Mouse (Mus musculus): ENCODE results near the gene Gm42906. TPM values are rescaled to one million over a fixed set of nuclear protein-coding genes. Genes with fewer than 3 reads are reported as not detected.

Gm42906 gene
- total RNA-seq, 2 experiments from 2014 or later = 1.6 TPM; not detected in 1

GRCm38 (mm10) chr5:151061942-151062341, 366.0 kb downstream of the Gm42906 start:
- no peak for DNase-seq (ENCODE audit: low spot score in 2 of 2)
- intact Hi-C loops (cut with DNase I) = loop anchor here (5.0 kb wide), 1 partner anchor 40 kb away; no protein-coding TSS in a partner anchor

GRCm38 (mm10) chr5:151060476-151060875, 367.5 kb downstream of the Gm42906 start:
- no peak for DNase-seq (ENCODE audit: low spot score in 2 of 2)
- intact Hi-C loops (cut with DNase I) = loop anchor here (5.0 kb wide), 1 partner anchor 38 kb away; no protein-coding TSS in a partner anchor

- intact Hi-C loops (cut with DNase I) = loop anchor here (5.0 to 10.0 kb wide), 3 partner anchors 37 to 385 kb away; partner anchors contain the start of gene Pds5b
- DNase-seq (ENCODE audit: low spot score in 2 of 2) = peak in 1 of 2 experiments; percentile 50
Observed at GRCm38 (mm10) chr5:151059772-151060171, 368.2 kb downstream of the Gm42906 start.

GRCm38 (mm10) chr5:151059352-151059751, 368.6 kb downstream of the Gm42906 start:
- DNase-seq (ENCODE audit: low spot score in 2 of 2) = no peak

GRCm38 (mm10) chr5:151057716-151058115, 370.2 kb downstream of the Gm42906 start:
- DNase-seq (ENCODE audit: low spot score in 2 of 2) = no peak
- intact Hi-C loops (cut with DNase I) = loop anchor here (5.0 to 10.0 kb wide), 2 partner anchors 80 to 383 kb away; partner anchors contain the start of gene Pds5b

More at GRCm38 (mm10) chr5:151059352-151059751, 368.6 kb downstream of the Gm42906 start:
- intact Hi-C loops (cut with DNase I) = loop anchor here (5.0 to 10.0 kb wide), 2 partner anchors 78 to 385 kb away; partner anchors contain the start of gene Pds5b

- DNase-seq (ENCODE audit: low spot score in 2 of 2) = no peak
- intact Hi-C loops (cut with DNase I) = loop anchor here (5.0 to 10.0 kb wide), 2 partner anchors 80 to 382 kb away; partner anchors contain the start of gene Pds5b
Observed at GRCm38 (mm10) chr5:151056920-151057294, 371.1 kb downstream of the Gm42906 start.

GRCm38 (mm10) chr5:151056255-151056919, 371.6 kb downstream of the Gm42906 start:
- intact Hi-C loops (cut with DNase I) = loop anchor here (5.0 to 10.0 kb wide), 2 partner anchors 81 to 382 kb away; partner anchors contain the start of gene Pds5b
- DNase-seq (ENCODE audit: low spot score in 2 of 2) = no peak

- no peak for DNase-seq (ENCODE audit: low spot score in 2 of 2)
- intact Hi-C loops (cut with DNase I) = loop anchor here (5.0 to 10.0 kb wide), 2 partner anchors 82 to 381 kb away; partner anchors contain the start of gene Pds5b
Observed at GRCm38 (mm10) chr5:151055426-151056090, 372.4 kb downstream of the Gm42906 start.

- intact Hi-C loops (cut with DNase I) = loop anchor here (5.0 to 10.0 kb wide), 2 partner anchors 83 to 380 kb away; partner anchors contain the start of gene Pds5b
- no peak for DNase-seq (ENCODE audit: low spot score in 2 of 2)
Observed at GRCm38 (mm10) chr5:151054743-151055114, 373.2 kb downstream of the Gm42906 start.

GRCm38 (mm10) chr5:151054100-151054742, 373.7 kb downstream of the Gm42906 start:
- intact Hi-C loops (cut with DNase I) = loop anchor here (10.0 kb wide), 1 partner anchor 379 kb away; the partner anchor contains the start of gene Pds5b
- DNase-seq (ENCODE audit: low spot score in 2 of 2) = peak in 1 of 2 experiments; percentile 47

- intact Hi-C loops (cut with DNase I) = loop anchor here (10.0 kb wide), 1 partner anchor 378 kb away; the partner anchor contains the start of gene Pds5b
- DNase-seq (ENCODE audit: low spot score in 2 of 2) = no peak
Observed at GRCm38 (mm10) chr5:151053190-151053589, 374.8 kb downstream of the Gm42906 start.

- intact Hi-C loops (cut with DNase I) = loop anchor here (10.0 kb wide), 1 partner anchor 378 kb away; the partner anchor contains the start of gene Pds5b
- no peak for DNase-seq (ENCODE audit: low spot score in 2 of 2)
Observed at GRCm38 (mm10) chr5:151052331-151052730, 375.6 kb downstream of the Gm42906 start.

- no peak for DNase-seq (ENCODE audit: low spot score in 2 of 2)
- intact Hi-C loops (cut with DNase I) = no loop called here
Observed at GRCm38 (mm10) chr5:151047488-151047887, 380.5 kb downstream of the Gm42906 start.

GRCm38 (mm10) chr5:151046917-151047316, 381.0 kb downstream of the Gm42906 start:
- intact Hi-C loops (cut with DNase I) = no loop called here
- no peak for DNase-seq (ENCODE audit: low spot score in 2 of 2)

GRCm38 (mm10) chr5:151046131-151046530, 381.8 kb downstream of the Gm42906 start:
- peak in 1 of 2 experiments; percentile 48 for DNase-seq (ENCODE audit: low spot score in 2 of 2)
- intact Hi-C loops (cut with DNase I) = no loop called here

GRCm38 (mm10) chr5:151042911-151043310, 385.1 kb downstream of the Gm42906 start:
- intact Hi-C loops (cut with DNase I) = no loop called here
- DNase-seq (ENCODE audit: low spot score in 2 of 2) = no peak

GRCm38 (mm10) chr5:151037871-151038270, 390.1 kb downstream of the Gm42906 start:
- DNase-seq (ENCODE audit: low spot score in 2 of 2) = no peak
- intact Hi-C loops (cut with DNase I) = no loop called here

GRCm38 (mm10) chr5:151034715-151035512, 393.0 kb downstream of the Gm42906 start:
- DNase-seq (ENCODE audit: low spot score in 2 of 2) = no peak
- intact Hi-C loops (cut with DNase I) = no loop called here

- intact Hi-C loops (cut with DNase I) = loop anchor here (5.0 kb wide), 1 partner anchor 48 kb away; no protein-coding TSS in a partner anchor
- DNase-seq (ENCODE audit: low spot score in 2 of 2) = no peak
Observed at GRCm38 (mm10) chr5:151028906-151029305, 399.1 kb downstream of the Gm42906 start.

Data from left cerebral cortex, postnatal 14 days (tissue).